Mouse (Mus musculus): ENCODE measurements around the gene Gabrb1. TPM values are rescaled to one million over a fixed set of nuclear protein-coding genes. Genes with fewer than 3 reads are reported as not detected.

Gabrb1 gene
- total RNA-seq, 1 experiment = 0.04 TPM

GRCm38 (mm10) chr5:72191932-72192331 is 534.0 kb downstream of the Gabrb1 start:
- DNase-seq (ENCODE audit: low read depth, low spot score) = no peak
- H3K4me1 ChIP-seq (ENCODE audit: control insufficient read depth in 2 of 2, insufficient read depth in 2 of 2, low read length in 2 of 2, poor library complexity in 1 of 2) = 0 out of 4 replicates have a peak, but pooled peaks cover 0 to 2% of the 10 kb centered on the region in 2 experiments
- no peak overlapping the region for H3K4me3 ChIP-seq (ENCODE audit: insufficient read depth in 1 of 2, low read depth in 1 of 2, low read length in 2 of 2, poor library complexity in 1 of 2, severe bottlenecking in 1 of 2)
- H3K9me3 ChIP-seq (ENCODE audit: control insufficient read depth, insufficient read depth, low read depth, low read length) = no peaks in the 10 kb centered on the region
- TF ChIP-seq HCFC1 (IDR thresholded peaks at IDR 0.05; ENCODE audit: borderline replicate concordance, insufficient read depth, low read length) (no peak), MAFK (IDR thresholded peaks at IDR 0.05; ENCODE audit: insufficient read depth, low read depth, low read length) (no peak), ZNF384 (IDR thresholded peaks at IDR 0.05; ENCODE audit: low read depth, low read length) (no peak), ZC3H11A (IDR thresholded peaks at IDR 0.05; ENCODE audit: borderline replicate concordance, low read depth, low read length) (no peak), CHD2 (IDR thresholded peaks at IDR 0.05; ENCODE audit: low read depth, low read length) (no peak)
- no peak overlapping the region for H3K27ac ChIP-seq (ENCODE audit: insufficient read depth, low read depth, low read length, poor library complexity, severe bottlenecking)
- in situ Hi-C loops (cut with MboI; ENCODE audit: low sequenced_read_pairs in 2 of 2, unreplicated experiment in 2 of 2) = no loop called here
- no peaks in the 10 kb centered on the region for H3K36me3 ChIP-seq (ENCODE audit: control insufficient read depth, insufficient read depth, low read length, poor library complexity, severe bottlenecking)
- H3K9ac ChIP-seq (ENCODE audit: insufficient read depth, low read depth, low read length, poor library complexity, severe bottlenecking) = no peak overlapping the region

GRCm38 (mm10) chr5:72195442-72195841 is 537.5 kb downstream of the Gabrb1 start:
- DNase-seq (ENCODE audit: low read depth, low spot score) = no peak
- Histone ChIP-seq H3K36me3 (ENCODE audit: control insufficient read depth, insufficient read depth, low read length, poor library complexity, severe bottlenecking) (no peaks in the 10 kb centered on the region), H3K9me3 (ENCODE audit: control insufficient read depth, insufficient read depth, low read depth, low read length) (no peaks in the 10 kb centered on the region), H3K9ac (ENCODE audit: insufficient read depth, low read depth, low read length, poor library complexity, severe bottlenecking) (no peak overlapping the region), H3K27ac (ENCODE audit: insufficient read depth, low read depth, low read length, poor library complexity, severe bottlenecking) (no peak overlapping the region), H3K4me3 (ENCODE audit: insufficient read depth in 1 of 2, low read depth in 1 of 2, low read length in 2 of 2, poor library complexity in 1 of 2, severe bottlenecking in 1 of 2) (no peak overlapping the region), H3K4me1 (ENCODE audit: control insufficient read depth in 2 of 2, insufficient read depth in 2 of 2, low read length in 2 of 2, poor library complexity in 1 of 2) (0 out of 4 replicates have a peak, but pooled peaks cover 0 to 1% of the 10 kb centered on the region in 2 experiments)
- in situ Hi-C loops (cut with MboI; ENCODE audit: low sequenced_read_pairs in 2 of 2, unreplicated experiment in 2 of 2) = no loop called here
- TF ChIP-seq ZC3H11A (IDR thresholded peaks at IDR 0.05; ENCODE audit: borderline replicate concordance, low read depth, low read length) (no peak), ZNF384 (IDR thresholded peaks at IDR 0.05; ENCODE audit: low read depth, low read length) (no peak), MAFK (IDR thresholded peaks at IDR 0.05; ENCODE audit: insufficient read depth, low read depth, low read length) (no peak), HCFC1 (IDR thresholded peaks at IDR 0.05; ENCODE audit: borderline replicate concordance, insufficient read depth, low read length) (no peak), CHD2 (IDR thresholded peaks at IDR 0.05; ENCODE audit: low read depth, low read length) (no peak)

Other genes starting within 250 kb of the Gabrb1 start
- 1.2 and 1.8 TPM in 2 replicates for gene Cox7b2, start 109.9 kb upstream of the Gabrb1 start, total RNA-seq (2012; rRNA removed)
- 0.53 and 0.76 TPM in 2 replicates for gene Gabra4, start 195 bp downstream of the Gabrb1 start, total RNA-seq (2012; rRNA removed)

Data from ES-E14 (cell line).